Mouse (Mus musculus) common myeloid progenitor, adult 5-6 weeks (primary cell): ENCODE results near the gene Cpt1b. TPM values are rescaled to one million over a fixed set of nuclear protein-coding genes. Genes with fewer than 3 reads are reported as not detected.
"Not testable (repeated sequence)": the region's sequence is repeated elsewhere in the genome, so short reads cannot be mapped to it uniquely, and the experiment has no call there.

Experiments used
- ATAC-seq: replicated peaks from 2 replicates; pipeline ENCODE4 v1.8.0; 2016; ENCODE audit warnings: low read depth, mild to moderate bottlenecking, moderate TSS enrichment, inconsistent platforms; ENCODE audit not compliant: poor library complexity, severe bottlenecking
- total RNA-seq: library from RNA; stranded (forward); fragments of 200-1000, 187-1606 nt; gene quantifications from 2 replicates; pipeline ENCODE4 v1.2.3, GENCODE M21; 2017

Cpt1b gene
- total RNA-seq, 1 experiment from 2014 or later, result 2.6 TPM

DNA sequence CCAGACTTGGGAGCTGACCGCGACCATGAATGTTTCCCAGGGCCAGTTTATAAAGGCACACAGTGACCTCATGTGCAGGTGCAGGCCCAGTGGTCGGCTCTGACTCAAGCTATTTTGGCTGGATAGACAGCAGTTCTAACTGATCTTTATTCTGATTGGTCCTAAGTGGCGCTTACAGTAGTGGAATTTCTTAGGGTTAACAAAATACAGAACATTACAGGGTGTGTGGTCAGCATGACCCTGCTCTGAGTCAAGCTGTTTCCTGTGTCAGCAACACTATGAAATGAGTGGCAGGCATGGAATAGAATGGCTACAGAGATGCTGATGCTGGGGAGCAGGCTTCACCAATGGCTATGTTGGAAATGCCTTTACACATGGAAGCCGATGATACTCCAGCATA is 10.2 kb upstream of the Cpt1b start:
- no peak for ATAC-seq

DNA sequence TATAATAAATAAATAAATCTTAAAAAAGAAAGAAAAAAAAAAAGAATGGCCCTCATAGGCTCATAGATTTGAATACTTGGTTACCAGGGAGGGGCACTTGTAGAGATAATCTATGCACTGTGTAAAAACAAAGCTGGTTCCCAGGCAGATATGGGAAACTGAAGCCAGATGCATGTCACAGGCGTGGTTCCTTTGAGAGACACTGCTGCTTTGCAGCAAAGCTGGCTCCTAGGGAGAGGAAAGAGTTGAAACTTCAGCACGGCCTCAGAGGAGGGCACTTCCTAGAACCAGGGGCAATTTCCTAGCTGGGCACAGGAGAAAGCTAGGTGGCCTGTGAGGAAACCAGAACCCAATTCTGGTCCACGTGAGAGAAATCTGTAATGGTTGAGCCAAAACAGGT is 8.5 kb upstream of the Cpt1b start:
- ATAC-seq, result no peak

DNA sequence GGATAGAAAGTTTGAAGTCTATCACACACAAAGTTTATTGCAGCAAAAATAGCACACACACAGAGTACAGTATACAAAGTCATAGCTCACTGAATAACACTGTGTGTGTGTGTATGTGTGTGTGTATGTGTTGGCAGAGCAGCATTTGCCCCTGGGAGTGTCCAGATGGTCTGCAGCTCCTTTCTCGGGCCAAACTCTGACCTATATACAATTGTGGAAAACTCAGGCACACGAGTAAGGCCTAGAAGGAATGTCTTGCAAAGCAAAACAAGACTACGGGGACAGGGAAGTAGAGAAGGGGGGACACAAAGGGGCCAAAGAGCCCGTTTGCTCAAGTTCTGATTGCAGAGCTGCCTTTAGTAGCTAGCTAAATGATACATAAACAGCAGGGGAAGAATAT is 7.3 kb upstream of the Cpt1b start:
- ATAC-seq, result no peak

DNA sequence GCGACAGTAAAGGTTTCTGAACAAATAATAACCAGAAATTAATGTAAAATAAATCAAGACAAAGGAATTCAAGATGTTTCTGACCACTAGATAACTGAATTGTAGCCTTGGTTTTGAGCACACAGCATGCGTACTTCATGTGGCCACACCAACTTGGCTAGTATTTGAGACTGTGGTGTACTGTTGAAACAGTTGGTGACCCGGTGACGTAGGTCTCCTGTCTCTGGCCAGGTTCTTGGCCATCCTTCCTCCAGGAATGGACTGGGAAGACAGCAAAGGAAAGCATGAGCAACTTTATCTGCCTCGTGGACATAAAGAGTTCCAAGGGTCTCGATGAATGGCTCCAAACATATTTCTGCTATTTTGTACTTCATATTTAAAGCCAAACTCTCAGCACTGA is 6.1 kb upstream of the Cpt1b start:
- ATAC-seq, result no peak

DNA sequence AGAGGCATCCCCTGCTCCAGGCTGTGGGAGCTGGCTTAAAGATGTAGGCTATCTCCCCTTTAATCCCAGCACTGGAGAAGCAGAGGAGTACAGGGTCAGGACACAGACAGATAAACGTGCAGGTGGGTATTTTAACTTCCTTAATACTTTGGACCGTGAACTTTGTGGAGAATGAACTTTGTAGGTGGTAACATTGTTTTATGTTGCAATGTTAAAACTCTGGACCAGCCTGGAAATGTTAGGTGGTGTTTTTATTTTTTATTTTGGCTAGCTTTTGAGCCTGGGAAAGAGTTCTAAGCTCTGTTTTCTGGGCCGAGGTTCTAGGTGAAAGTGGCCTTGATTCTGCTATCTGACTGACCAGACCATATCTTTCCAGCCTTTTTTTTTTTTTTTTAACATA is 5.6 kb upstream of the Cpt1b start:
- ATAC-seq, result no peak

DNA sequence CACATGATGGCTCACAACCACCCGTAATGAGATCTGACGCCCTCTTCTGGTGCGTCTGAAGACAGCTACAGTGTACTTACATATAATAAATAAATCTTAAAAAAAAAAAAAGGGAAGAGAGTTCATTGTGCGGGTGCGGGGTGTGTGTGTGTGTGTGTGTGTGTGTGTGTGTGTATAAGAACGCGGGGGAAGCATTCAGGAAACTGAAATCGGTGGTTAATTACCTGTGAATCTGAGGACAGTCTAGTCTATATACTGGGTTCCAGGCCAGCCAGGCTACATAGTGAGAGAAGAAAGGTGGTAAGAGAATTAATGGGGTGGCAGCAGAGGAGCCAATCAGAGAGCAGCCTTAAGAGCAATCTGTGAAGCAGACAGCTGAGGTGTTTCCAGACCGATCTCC is 5.1 kb upstream of the Cpt1b start:
- not testable (repeated sequence) for ATAC-seq

DNA sequence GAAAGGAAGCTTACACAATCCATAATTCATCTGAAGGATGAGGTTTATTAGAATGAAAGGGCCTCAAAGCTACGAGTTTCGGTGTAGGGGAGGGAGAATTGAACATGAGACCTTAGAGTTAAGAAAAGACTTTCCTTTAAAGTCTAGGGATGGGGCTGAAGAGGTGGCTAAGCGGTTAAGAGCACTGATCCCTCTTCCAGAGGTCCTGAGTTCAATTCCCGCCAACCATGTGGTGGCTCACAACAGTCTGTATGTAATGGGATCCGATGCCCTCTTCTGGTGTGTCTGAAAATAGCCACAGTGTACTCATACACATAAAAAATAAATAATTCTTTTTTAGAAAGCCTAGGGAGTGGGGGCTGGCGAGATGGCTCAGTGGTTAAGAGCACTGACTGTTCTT is 4.7 kb upstream of the Cpt1b start:
- no peak for ATAC-seq

DNA sequence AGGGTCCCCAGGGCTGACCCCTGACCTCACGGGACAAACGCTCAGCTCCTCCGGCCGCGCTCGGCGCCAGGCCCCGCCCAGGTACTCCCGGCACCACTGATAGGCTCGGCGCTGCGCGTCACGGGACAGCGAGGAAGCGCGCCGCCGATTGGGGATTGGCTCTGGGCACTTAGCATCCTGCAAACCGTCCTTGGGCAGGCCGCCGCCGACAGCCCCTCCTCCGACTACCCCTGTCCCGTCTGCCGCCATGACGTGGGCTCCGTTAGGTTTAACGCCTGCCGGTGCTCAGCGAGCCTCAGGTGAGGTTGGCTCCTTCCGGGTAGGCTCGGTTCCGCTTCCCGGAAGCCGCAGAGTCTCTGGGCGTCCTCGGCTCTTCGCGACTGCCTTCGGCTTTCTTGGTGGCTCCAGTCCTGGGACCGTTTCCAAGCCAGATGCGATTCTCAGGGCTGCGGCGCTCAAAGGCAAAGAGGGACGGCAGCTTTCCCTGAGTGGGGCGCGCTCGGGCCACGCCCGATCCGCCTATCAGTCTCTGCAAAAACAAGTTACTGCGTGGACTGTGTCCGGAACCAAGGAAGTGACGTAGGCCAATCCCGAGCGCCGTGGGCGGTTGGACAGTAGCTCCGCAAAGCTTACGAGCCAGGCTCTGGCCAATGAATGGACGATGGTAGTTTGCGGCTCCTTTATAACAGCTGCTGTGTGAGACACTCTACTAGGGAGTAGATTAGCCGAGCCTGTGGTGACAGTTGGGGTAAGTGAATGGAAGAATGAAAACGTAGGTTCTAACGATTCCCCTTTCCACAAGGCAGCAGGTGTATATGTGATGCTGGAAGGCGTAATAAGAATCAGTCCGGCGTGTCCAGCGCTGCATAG is 3.9 kb upstream of the Cpt1b start, which contains the start of the genes C730034F03Rik, Gm44502 and Chkb:
Gene C730034F03Rik (plus strand): TSS at position 238 of the 870 bp plus-strand sequence.
Gene Gm44502 (minus strand): TSS at position 345 of the 870 bp plus-strand sequence.
Gene Chkb (minus strand): TSS at position 557 of the 870 bp plus-strand sequence.
- ATAC-seq, result peak; percentile 89

DNA sequence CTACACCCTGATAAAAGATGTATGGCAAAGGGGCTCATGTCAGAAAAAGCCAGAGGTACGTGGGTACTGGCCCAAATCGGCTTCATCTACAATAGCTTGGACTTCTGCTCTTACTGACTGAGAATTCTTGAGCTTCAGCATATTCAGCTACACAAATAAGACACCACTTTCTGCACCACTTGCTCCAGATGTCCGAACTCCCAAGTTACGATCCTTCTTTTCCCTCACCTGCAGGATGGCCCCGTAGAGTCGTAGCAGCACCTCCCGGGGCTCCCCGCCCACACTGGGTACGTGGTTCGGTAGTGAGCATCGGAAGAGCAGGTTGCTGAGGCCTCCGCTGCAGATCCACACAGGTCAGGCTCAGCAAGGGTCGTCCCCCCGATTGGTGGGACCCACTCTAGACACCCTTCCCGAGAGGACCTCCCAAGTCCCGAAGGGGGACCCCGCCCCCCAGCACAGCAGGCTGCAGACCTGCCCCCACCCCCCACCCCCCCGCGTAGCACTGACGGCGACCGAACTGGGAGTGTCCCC is 3.2 kb upstream of the Cpt1b start:
- ATAC-seq, result 0 out of 2 replicates have a peak, but pooled peaks have one; percentile 1

DNA sequence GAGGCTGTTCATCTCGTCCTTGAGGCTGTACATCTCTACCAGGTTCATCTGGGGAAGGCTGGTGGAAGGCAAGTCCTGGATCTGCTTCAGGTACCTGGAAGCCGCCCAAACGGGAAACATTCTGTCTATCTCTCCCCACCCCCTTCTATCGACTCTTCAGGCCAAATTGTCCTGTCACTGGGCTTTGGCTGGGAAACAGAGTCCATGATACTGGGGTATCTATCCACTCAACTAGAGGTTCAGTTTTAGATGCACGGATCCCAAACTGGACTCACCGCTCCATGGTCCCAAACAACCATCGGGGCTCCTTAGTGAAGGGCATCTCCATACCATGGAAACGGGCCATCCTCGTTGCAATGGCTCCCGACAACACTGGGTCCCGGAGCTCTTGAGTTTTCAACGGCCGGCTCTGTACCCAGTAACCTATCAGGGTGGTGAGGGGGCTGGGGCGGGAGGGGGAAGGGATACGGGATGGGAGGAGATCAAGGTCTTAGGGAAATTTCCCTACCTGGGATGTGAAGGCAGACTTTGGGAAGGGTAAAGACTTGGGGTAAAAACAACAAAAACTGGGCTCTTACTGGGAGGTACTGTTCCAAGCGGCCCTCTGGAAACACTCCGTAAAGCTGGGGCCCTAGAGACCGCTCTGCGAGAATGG is 2.6 kb upstream of the Cpt1b start:
- ATAC-seq, result no peak

DNA sequence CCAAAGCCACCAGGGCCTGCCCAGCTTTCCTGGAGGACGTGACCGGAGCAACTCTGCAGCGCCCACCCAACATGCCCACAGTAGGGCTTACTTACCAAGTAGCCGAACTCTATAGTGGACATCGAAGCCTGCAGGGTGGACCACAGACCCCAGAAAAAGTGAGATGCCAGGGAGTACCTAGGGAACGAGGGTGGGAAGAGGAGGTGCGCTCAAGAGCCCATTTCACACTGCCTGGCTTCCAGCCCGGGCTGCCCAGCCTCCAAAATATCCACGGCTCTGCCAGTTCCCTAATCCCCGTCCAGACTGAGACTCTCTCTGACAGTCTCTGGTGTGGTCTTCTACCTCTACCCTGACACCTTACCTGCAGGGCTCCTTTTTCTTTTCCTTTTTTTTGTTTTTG is 1.1 kb upstream of the Cpt1b start:
- ATAC-seq, result no peak

DNA sequence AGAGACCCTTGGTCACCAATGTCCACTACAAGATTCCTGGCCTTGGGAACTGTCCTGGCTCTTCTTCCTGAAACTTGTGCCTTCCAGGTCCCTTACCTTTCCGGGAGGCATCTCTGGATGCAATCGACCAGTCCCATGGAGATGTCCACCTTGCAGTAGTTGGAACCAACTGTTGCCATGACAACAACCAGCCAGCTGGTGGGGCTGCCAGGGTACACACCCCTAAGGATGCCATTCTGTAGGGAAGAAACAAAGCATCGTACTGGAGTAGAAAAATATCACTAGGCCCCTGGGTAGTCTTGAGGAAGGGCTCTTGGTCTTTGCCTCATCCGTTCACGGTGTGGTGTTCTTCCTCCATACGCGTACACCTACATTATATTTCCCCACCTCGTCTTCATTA is 1.0 kb downstream of the Cpt1b start:
- ATAC-seq, result no peak

DNA sequence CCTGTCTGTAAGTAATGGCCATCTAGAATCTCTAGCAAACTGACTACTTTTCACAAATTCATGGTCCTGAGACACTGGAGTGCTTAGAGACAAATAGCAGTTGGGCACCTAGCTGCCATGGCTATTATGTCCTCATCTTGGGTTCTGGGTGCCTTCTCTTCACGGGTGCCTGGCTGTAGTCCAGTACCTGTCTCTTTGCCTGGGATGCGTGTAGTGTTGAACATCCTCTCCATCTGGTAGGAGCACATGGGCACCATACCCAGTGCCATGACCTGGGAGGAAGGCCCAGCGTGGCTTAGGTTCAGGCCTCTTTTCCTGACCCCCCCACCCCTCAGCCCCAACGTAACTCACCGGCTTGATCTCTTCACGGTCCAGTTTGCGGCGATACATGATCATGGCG is 3.7 kb downstream of the Cpt1b start:
- ATAC-seq, result no peak

DNA sequence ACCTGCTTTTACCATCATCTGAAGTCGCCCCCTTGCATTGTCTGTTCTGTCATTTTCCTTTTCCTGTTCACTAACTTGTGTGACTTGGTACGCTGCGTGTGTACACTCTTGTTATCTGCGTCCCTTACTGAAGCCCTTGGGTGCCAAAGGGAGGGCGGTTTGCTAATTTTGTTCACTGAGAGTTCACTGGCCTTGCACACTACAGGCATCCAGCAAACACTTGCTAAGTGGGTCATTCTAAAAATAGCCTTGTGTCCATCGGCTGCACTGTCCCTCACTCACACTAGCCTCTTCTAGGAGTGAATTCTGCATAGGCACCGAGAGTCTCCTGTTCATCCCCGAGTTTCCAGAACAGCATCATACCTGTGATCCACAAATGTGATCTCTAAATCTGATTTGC is 10.4 kb downstream of the Cpt1b start:
- no peak for ATAC-seq

DNA sequence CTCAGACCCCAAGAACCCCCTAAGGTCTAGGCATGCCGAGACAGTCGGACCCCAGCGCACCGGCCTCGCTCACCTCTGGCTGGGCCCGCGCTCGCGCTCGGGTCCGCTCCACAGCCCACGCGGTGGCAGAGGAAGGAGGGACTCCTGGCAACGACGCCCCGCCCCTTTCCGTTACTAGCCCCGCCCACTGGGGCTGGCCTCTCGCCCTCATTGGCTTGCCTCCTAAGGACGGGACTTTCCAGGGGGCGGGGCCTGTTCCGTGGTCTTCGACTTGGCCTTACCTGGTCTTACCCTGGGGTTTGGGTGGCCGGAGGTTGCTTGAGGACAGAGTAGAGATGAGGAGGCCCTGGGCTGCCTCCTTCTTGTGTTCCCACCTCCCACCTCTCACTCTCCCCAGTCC is 15.5 kb downstream of the Cpt1b start, which contains the start of gene Syce3:
Gene Syce3 (minus strand): TSS at position 386 of the 400 bp plus-strand sequence.
- ATAC-seq, result no peak

DNA sequence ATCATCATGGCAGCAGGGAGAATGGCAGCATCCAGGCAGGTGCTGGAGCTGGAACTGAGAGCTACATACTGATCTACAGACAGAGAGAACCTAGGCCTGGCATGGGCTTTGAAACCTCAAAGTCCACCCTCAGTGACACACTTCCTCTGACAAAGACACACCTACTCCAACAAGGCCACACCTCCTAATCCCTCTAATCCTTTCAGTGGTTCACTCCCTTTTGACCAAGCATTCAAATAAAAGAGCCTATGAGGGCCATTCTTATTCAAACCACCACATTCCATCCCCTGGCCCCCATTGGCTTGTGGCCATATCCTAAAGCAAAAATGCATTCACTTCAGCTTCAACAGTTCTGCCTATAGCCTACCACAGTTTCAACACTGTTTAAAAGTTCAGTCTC is 19.0 kb downstream of the Cpt1b start:
- no peak for ATAC-seq

DNA sequence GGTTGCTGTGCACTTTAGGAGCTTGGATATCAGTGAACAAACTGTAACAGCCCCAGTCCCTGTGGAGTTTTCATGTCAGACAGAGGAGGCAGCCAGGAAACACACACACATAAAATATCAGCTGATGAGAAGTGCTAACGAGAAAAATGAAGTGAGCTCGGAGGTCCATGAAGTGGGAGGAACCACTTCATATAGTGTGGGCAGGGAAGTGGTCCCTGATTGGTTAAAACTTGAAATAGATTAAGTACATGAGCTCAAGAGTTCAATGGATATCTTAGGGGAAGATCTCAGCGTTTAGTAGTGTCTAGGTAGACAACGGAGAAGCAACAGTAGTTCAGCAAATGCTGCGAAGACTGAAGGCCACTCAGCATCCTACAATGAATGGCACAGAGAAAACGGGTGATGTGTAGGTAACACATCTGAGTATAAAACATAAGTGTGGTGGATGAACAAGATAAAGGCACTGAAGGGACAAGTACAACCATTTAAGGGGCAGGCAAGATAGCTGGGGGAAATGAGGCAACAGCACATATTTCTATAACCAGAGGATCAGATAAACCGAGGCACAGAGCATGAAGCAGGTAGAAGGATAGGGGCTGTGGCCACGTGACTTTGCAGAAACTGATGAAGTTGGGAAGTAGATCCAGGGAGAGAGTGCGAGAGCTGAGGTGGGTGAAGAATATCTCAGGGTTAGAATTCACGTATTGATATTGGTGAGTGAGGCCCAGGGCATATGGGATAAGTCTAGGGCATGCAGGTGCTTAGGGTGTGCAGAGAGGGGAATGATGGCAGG is 20.6 kb downstream of the Cpt1b start:
- no peak for ATAC-seq

DNA sequence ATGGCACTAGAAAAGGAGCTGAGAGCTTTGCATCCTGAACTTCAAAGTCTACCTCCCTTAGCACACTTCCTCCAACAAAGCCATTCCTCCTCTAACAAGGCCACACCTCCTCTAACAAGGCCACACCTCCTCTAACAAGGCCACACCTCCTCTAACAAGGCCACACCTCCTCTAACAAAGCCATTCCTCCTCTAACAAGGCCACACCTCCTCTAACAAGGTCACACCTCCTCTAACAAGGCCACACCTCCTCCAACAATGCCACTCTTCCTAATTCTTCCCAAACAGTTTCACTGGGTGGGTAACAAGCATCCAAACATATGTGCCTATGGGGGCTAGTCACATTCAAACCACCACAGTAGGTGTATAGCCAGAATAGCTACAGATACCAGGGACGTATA is 23.2 kb downstream of the Cpt1b start:
- ATAC-seq, result no peak

DNA sequence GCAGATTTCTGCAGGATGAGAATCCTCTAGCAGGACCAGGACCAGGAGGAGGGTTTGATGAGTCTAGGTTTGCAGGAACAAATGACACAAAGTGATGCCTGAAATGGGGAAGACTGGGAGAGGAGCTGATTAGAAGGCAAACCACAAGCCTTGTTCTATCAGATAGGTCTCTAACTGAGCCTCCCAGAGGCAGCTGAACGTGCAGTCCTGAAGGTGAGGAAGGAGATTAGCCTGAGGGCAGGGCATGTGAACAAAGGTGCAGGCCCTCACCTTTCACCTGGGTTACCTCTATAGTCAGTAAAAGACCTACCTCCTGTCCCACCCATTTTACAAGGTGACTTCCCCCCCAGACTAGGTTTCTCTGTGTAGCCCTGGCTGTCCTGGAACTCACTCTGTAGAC is 25.9 kb downstream of the Cpt1b start:
- no peak for ATAC-seq

DNA sequence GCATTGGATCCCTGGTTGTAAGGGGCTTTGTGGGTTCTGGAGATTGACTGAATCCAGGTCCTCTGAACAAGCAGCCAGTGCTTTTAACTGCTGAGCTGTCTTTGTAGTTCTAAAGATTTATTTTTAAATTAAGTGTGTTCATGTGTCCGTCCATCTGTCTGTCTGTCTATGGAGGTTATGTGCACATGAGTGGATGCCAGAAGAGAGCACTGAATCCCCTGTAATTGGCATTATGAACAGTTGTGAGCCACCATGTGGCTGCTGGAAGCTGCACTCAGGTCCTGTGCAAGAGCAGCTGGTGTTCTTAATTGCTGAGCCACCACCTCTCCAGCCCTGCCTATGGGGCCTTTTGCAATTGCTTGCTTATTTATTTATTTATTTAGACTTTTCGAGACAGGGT is 27.5 kb downstream of the Cpt1b start:
- no peak for ATAC-seq
